Mouse (Mus musculus) 3134 (cell line): ENCODE results near the gene Als2cr12.
"Not testable (repeated sequence)": the region's sequence is repeated elsewhere in the genome, so short reads cannot be mapped to it uniquely, and the experiment has no call there.

Source experiments
- DNase-seq: peaks from one replicate; pipeline ENCODE4 v3.0.0-alpha.2; 2011; ENCODE audit warnings: low spot score; ENCODE audit not compliant: insufficient read length; ENCODE audit errors: extremely low read depth

Gene Als2cr12

DNA sequence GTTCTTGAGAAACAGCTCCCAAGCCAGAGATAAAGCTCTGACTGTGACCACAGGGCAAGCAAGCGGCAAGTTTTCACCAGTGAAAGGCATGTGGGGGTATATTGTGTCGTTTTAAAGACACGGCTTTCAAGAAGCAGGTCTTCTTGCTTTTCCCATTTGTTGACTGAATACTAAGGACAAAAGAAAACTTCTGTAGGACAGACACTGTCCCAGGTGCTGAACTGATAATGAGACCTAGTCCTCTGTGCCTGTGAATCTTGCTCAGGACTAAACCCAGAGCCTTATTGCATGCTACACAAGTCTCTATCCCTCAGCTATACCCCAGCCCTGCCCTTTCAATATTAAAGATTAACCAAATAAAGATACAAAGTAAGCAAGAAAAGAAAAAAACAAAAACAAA lies 79.6 kb downstream of the Als2cr12 start:
- no peak for DNase-seq

- DNase-seq: no peak
Observed at GRCm38 (mm10) chr1:58615146-58615545, 80.6 kb downstream of the Als2cr12 start.

GRCm38 (mm10) chr1:58614424-58614823 lies 81.4 kb downstream of the Als2cr12 start:
- no peak for DNase-seq

DNA sequence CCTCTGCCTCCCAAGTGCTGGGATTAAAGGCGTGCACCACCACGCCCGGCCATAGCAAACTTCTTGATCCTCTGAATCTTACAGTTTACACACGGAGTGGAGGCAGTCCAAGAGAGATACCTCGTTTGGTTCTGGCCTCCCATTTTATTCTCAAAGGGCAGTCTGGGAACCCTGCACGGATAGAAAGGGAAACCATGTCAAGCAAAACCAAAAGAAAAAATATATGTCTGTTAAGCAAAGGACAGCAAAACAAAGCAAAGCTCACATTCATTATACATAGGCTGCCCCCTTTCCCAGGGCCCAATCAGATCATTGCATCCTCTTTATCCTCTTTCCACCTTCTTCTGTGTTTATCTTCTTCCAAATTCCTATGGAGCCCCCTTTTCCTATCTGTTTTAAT lies 82.0 kb downstream of the Als2cr12 start:
- DNase-seq: no peak

DNA sequence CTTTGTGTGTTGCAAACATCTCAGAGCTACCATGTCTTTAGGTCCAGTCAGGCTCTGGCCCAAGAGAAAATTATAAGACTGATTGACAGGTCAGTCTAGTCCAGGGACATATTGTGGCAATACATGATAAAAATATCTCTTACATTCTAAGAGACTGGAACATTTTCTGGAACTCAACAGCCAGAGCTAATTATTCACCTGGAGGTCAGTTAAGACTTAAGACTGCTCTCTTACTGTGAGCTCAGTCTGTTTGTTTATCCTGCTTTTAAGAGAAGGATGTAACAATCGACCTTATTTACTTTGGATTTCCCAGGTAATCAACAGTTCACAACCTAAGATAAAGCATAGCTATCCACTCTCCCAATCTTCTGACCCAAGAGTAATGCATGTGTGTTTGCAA lies 85.2 kb downstream of the Als2cr12 start:
- no peak for DNase-seq

DNA sequence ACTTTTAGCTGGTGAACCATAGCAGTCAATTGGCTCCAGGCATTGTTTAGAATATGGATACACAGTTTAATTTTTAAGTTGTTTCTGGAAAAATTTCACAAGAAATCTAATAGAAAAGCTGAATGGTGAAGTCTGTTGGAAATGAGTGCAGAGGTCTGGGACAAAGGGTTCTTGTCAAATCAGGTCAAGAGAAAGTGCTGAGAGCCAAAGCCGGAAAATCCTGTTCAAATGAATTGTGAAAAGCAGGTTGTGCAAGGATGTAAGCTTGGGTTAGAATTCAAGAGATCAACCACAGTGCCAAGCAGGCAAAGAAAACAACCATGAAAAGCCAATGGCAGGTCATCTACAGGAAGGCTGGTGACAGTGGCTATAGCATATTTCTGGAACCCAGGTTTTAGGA lies 85.6 kb downstream of the Als2cr12 start:
- no peak for DNase-seq

GRCm38 (mm10) chr1:58609591-58609990 lies 86.2 kb downstream of the Als2cr12 start:
- not testable (repeated sequence) for DNase-seq

DNA sequence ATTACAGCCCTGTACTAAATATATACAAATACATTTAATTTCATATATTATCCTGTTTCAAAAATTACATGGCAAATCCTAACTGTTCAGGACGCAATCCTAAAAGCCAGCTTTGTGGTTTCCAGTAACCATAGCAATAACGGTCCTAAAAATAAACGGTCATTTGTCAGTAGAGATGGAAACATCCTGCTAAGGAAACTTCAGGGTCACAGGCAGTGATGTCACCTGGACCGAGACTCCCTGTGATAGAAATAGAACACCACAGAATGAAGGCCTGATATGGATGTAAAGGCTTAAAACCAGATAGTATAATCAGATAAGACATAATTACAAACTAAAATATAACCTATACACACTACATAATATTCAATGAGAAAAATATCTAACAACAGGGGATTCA lies 92.1 kb downstream of the Als2cr12 start:
- peak; percentile 4 for DNase-seq

GRCm38 (mm10) chr1:58602681-58603080 lies 93.1 kb downstream of the Als2cr12 start:
- no peak for DNase-seq
